Mouse (Mus musculus) spleen, postnatal 4 days (tissue): ENCODE measurements around the gene Flt1.

Source experiments
- DNase-seq, 2 experiments: peaks; one replicate each; pipeline ENCODE4 v3.0.0; 2022; ENCODE audit warnings: low spot score in 2 of 2

The Flt1 gene

GRCm38 (mm10) chr5:147551879-147552627, 173.8 kb downstream of the Flt1 start:
- no peak for DNase-seq

GRCm38 (mm10) chr5:147549016-147549755, 176.6 kb downstream of the Flt1 start:
- no peak for DNase-seq

GRCm38 (mm10) chr5:147545731-147546241, 180.0 kb downstream of the Flt1 start:
- DNase-seq = peak in 1 of 2 experiments; percentile 21

GRCm38 (mm10) chr5:147542291-147542690, 183.5 kb downstream of the Flt1 start:
- no peak for DNase-seq

DNA sequence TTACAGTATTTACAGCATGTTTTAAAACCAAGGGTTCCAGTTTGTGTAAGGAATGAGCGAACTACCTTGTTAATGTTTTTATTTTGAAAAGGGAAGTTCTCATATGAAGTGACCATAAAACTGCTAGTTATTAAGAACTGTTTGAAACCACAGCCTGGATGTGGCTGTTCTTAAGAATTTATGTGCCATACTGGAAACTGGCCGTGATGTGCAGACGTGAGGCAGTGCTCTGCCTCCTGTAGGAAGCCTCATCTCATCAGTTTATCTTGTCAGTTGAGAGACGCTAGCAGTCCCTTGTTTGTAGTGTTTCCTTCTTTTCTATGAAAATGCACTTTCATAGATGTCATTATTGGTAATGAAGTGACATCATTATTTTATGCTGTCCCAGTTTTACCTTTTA, 186.0 kb downstream of the Flt1 start:
- no peak for DNase-seq

DNA sequence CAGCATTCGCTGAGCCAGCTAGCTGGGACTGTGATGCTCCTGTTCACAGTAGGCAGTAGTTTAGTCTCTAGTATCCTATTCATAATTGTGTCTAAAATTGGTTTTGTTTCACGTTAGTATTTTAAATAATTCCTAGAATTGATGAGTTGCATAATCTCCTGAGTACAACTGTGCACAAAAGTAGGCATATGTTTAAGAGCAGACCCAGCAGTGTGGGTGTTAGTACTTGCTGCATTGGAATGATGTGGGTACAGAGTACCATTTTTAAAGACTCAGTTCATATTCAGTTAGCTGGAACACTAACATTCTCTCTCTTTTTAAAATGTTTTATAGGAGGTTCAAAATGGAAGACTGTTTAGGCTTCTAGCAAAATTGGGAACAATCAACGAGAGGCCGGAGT, 186.4 kb downstream of the Flt1 start:
- DNase-seq = no peak

- DNase-seq = no peak
These were observed 193.8 kb downstream of the Flt1 start for GRCm38 (mm10) chr5:147532031-147532430.

DNA sequence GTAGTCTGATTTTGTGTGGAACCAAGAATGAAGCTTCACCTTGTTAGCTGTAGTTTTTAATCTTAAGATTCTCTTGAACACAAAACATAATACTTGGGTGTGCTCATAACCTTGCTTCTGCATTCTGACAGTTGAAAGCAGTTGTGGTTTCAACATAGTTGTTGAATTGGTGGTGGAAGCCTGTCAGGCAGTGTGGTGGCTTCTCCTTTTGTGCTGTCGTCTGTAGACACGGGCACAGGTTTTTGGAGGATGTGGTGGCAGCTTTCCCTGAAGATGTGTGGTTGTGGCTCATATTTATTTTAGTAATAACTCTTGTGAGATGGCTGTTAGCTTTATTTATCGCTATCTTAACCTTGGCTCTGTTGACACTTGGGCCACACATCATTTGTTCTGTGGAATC, 198.0 kb downstream of the Flt1 start:
- no peak for DNase-seq

DNA sequence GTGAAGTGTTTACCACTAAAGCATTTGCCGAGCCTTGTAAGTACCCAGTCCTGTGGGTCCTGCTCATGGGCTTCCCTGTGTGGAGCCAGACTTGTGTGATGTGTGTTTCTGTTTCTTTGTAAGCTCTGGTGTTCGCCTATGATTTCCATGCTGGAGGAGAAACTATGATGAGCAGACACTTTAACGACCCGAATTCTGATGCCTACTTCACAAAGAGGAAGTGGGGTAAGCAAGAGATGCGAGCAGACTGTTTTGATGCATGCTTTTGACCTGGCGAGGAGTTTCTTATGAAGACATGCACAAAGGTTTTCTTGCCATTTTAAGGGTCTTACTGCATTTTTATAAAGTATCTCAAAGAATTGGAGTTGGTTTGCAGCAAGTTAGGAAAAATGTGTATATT, 198.8 kb downstream of the Flt1 start:
- no peak for DNase-seq
